Mouse (Mus musculus) gastrocnemius, postnatal 14 days (tissue): ENCODE results near the gene Afap1. TPM values are rescaled to one million over a fixed set of nuclear protein-coding genes. Genes with fewer than 3 reads are reported as not detected.

Experiments used
- DNase-seq: peaks from one replicate; pipeline ENCODE4 v3.0.0; 2021; ENCODE audit warnings: mixed read lengths
- intact Hi-C: fragments of 180-260 bp; cut with DNase I; formaldehyde crosslinking; loops from one replicate; pipeline ENCODE4 v1.15.1; 2025; ENCODE audit warnings: low total_unique reads
- total RNA-seq, 2 experiments: library from RNA; stranded (reverse); gene quantifications; 2 replicates each; pipeline ENCODE4 v1.2.3; 2021

The Afap1 gene
- total RNA-seq, 2 experiments from 2014 or later, result 11.0 to 14.5 TPM

GRCm38 (mm10) chr5:35921595-35922254 is 28.6 kb downstream of the Afap1 start:
- DNase-seq, result peak; percentile 54
- intact Hi-C loops, result no loop called here

GRCm38 (mm10) chr5:35923448-35923847 is 30.3 kb downstream of the Afap1 start:
- DNase-seq, result no peak
- intact Hi-C loops, result no loop called here

GRCm38 (mm10) chr5:35925171-35925634 is 32.1 kb downstream of the Afap1 start:
- peak; percentile 61 for DNase-seq
- intact Hi-C loops, result no loop called here

GRCm38 (mm10) chr5:35926511-35926910 is 33.4 kb downstream of the Afap1 start:
- intact Hi-C loops, result no loop called here
- no peak for DNase-seq

- DNase-seq, result no peak
- intact Hi-C loops, result loop anchor here (5.0 kb wide), 1 partner anchor 39 kb away; the partner anchor contains the start of gene Afap1
Measured at GRCm38 (mm10) chr5:35931296-35931695, 38.2 kb downstream of the Afap1 start.

- DNase-seq, result no peak
- intact Hi-C loops, result loop anchor here (5.0 kb wide), 1 partner anchor 41 kb away; the partner anchor contains the start of gene Afap1
Measured at GRCm38 (mm10) chr5:35933059-35933458, 39.9 kb downstream of the Afap1 start.

GRCm38 (mm10) chr5:35935939-35936338 is 42.8 kb downstream of the Afap1 start:
- DNase-seq, result no peak
- intact Hi-C loops, result no loop called here

- intact Hi-C loops, result no loop called here
- DNase-seq, result no peak
Measured at GRCm38 (mm10) chr5:35938249-35939223, 45.4 kb downstream of the Afap1 start.

- no peak for DNase-seq
- intact Hi-C loops, result no loop called here
Measured at GRCm38 (mm10) chr5:35939958-35940357, 46.8 kb downstream of the Afap1 start.

- DNase-seq, result peak; percentile 45
- intact Hi-C loops, result no loop called here
Measured at GRCm38 (mm10) chr5:35943541-35943940, 50.4 kb downstream of the Afap1 start.

GRCm38 (mm10) chr5:35946841-35947240 is 53.7 kb downstream of the Afap1 start:
- DNase-seq, result no peak
- intact Hi-C loops, result no loop called here

- intact Hi-C loops, result no loop called here
- no peak for DNase-seq
Measured at GRCm38 (mm10) chr5:35947427-35947826, 54.3 kb downstream of the Afap1 start.

- peak; percentile 48 for DNase-seq
- intact Hi-C loops, result no loop called here
Measured at GRCm38 (mm10) chr5:35948225-35948975, 55.3 kb downstream of the Afap1 start.

GRCm38 (mm10) chr5:35949061-35949460 is 55.9 kb downstream of the Afap1 start:
- intact Hi-C loops, result no loop called here
- DNase-seq, result no peak

- DNase-seq, result no peak
- intact Hi-C loops, result no loop called here
Measured at GRCm38 (mm10) chr5:35950504-35950903, 57.4 kb downstream of the Afap1 start.

- intact Hi-C loops, result no loop called here
- DNase-seq, result peak; percentile 43
Measured at GRCm38 (mm10) chr5:35954055-35954718, 61.1 kb downstream of the Afap1 start.

GRCm38 (mm10) chr5:35956268-35956667 is 63.1 kb downstream of the Afap1 start:
- DNase-seq, result no peak
- intact Hi-C loops, result no loop called here

- DNase-seq, result no peak
Measured at GRCm38 (mm10) chr5:35958681-35959080, 65.6 kb downstream of the Afap1 start.

GRCm38 (mm10) chr5:35960168-35960567 is 67.0 kb downstream of the Afap1 start:
- intact Hi-C loops, result no loop called here
- DNase-seq, result no peak

More at GRCm38 (mm10) chr5:35958681-35959080, 65.6 kb downstream of the Afap1 start:
- intact Hi-C loops, result no loop called here
